Mouse (Mus musculus) heart, postnatal 25 days (tissue): ENCODE results near the gene Wdpcp. TPM values are rescaled to one million over a fixed set of nuclear protein-coding genes. Genes with fewer than 3 reads are reported as not detected.

Source experiments
- DNase-seq: peaks from one replicate; pipeline ENCODE4 v3.0.0; 2022; ENCODE audit warnings: low spot score
- intact Hi-C: fragments of 180-260 bp; cut with DNase I; formaldehyde crosslinking; loops from one replicate; pipeline ENCODE4 v1.15.1; 2025
- total RNA-seq, 2 experiments: library from RNA; stranded (reverse); gene quantifications; 2 replicates each; pipeline ENCODE4 v1.2.3; 2021

Gene Wdpcp
- total RNA-seq, 2 experiments from 2014 or later = 3.7 to 4.0 TPM

DNA sequence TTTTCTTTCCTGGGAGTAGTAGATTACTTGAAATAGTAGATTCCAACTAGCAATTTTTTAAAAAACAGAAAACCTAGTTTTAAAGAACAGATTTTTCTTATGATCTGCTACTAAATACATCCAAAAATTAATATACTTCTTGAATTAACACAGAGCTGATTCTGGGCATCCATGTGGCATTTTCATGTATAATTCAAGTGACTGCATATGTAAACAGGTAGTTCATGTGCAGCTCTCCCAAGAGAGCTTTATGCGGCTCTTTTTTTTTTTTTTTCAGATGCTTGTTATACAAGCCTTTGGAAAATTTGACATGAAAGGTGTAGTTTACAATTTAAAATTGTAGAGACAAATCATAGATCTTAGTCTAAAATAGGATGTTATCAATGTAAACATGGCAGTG, 142.0 kb downstream of the Wdpcp start:
- DNase-seq = no peak
- intact Hi-C loops = no loop called here

GRCm38 (mm10) chr11:21726329-21726728, 154.3 kb downstream of the Wdpcp start:
- intact Hi-C loops = no loop called here
- no peak for DNase-seq

GRCm38 (mm10) chr11:21729056-21729455, 157.0 kb downstream of the Wdpcp start:
- no peak for DNase-seq
- intact Hi-C loops = no loop called here

GRCm38 (mm10) chr11:21729961-21730360, 157.9 kb downstream of the Wdpcp start:
- intact Hi-C loops = no loop called here
- no peak for DNase-seq

DNA sequence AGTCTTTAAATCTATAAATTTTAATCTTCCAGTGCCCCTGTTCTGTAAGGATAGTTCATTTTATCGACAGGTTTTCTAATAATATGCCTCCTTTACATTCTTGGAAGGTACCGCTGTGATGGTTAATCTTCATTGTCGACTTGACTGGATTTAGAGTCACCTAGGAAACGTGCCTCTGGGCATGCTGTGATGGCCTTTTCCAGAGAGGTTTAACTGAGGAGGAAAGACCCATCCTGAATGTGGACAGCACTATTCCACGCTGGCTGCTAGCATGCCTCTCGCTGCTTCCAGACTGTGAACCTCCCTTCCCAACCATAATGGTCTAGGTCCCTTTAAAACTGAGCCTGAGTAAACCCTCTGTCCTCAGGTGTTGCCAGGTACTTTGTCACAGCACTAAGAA, 163.2 kb downstream of the Wdpcp start:
- intact Hi-C loops = no loop called here
- no peak for DNase-seq

GRCm38 (mm10) chr11:21749487-21749886, 177.5 kb downstream of the Wdpcp start:
- DNase-seq = no peak

DNA sequence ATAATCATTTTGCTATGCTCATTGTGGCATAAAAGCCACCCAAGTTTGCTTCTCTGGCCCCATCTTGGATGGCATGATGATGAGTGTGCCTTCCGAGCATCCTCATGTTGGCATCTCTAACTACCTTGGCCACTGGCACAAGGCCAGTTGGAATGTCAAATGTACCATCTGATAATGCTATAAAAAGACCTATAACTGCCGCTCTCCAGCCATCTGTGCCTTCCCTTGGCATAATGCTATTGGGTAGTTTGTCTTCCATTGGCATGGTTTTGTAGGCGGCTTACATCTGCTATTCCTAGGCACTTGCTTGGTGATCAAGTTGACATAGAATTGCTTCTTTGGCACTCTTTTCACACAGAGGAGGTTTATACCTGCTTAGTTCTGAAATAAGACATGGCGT, 191.2 kb downstream of the Wdpcp start:
- intact Hi-C loops = no loop called here
- DNase-seq = no peak

More at GRCm38 (mm10) chr11:21749487-21749886, 177.5 kb downstream of the Wdpcp start:
- intact Hi-C loops = no loop called here

- intact Hi-C loops = no loop called here
- no peak for DNase-seq
Observed at GRCm38 (mm10) chr11:21788831-21789230, 216.8 kb downstream of the Wdpcp start.

DNA sequence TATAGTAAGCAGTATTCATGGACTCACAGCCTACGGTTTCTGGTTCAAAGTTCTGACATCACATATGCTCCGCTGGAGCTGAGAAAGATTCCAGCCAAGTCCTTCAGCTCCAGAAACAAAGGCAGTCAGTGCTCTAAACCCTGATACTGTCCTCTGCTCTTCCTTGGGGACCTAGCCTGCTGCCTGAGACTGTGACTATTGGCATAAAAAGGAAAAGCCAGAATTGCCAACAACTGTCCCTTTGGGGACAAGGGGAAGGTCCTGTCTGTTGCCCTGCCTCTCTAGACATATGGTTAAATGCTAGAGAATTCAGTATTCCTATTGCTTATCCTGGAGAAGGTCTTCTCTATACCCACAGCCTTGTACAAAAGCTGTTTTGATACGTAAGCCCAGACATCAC, 252.9 kb downstream of the Wdpcp start:
- intact Hi-C loops = no loop called here
- DNase-seq = no peak

DNA sequence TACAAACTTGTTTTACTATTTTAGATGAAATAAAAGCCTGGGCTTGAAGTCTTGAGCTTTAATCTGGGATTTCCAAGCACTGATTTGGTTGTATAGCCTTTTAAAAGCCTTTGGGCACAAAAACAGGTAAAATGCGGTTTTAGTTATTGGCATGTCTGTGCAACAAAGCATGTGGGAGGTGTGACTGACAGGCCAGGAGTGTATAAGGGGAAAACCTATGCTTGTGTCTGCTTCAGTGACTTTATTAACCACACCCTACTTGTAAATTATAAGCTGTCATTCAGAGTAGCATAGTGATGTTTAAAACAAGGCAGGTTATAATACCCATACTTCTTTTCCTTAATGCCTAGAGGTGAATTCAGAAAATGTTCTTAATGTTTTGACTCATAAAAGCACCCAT, 254.5 kb downstream of the Wdpcp start:
- intact Hi-C loops = no loop called here
- DNase-seq = no peak

GRCm38 (mm10) chr11:21847040-21847439, 275.0 kb downstream of the Wdpcp start:
- intact Hi-C loops = no loop called here
- no peak for DNase-seq

- no peak for DNase-seq
- intact Hi-C loops = no loop called here
Observed at GRCm38 (mm10) chr11:21864000-21864399, 292.0 kb downstream of the Wdpcp start.

GRCm38 (mm10) chr11:21864516-21864915, 292.5 kb downstream of the Wdpcp start:
- DNase-seq = no peak
- intact Hi-C loops = no loop called here

DNA sequence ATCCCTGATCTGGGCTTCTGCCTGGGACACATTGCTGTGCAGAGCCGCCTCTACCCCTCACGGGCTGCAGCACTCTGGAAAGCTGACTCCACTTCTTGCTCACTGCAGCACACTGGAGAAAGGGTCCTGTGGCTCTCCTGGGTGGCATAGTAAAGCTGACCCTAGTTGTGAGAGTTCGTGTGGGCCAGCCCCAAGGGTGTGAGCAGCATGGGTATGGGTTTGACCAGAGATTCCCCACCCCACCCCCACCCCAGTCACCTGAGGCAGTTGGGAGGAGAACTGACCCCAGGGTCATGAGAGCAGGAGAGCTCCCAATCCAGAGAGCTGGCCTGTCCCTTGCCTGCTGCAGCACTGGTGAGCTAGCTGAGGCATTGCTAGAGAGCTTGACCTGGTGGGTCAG, 296.6 kb downstream of the Wdpcp start:
- intact Hi-C loops = no loop called here
- no peak for DNase-seq

- intact Hi-C loops = no loop called here
- DNase-seq = no peak
Observed at GRCm38 (mm10) chr11:21870863-21871262, 298.8 kb downstream of the Wdpcp start.

DNA sequence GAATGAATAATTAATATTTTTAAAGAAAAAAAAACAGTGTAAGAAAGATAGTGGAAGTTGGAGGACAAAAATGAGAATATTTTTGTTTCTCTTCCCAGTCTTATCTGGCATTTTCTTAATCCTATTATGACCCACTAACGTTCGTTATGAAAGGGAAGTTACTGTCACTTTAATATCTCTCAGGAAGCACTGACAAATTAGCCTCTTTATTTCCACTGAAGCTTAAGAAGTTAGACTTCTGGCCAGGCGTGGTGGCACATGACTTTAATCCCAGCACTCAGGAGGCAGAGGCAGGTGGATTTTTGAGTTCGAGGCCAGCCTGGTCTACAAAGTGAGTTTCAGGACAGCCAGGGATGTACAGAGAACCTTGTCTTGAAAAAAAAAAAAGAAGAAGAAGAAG, 299.7 kb downstream of the Wdpcp start:
- no peak for DNase-seq
- intact Hi-C loops = no loop called here

GRCm38 (mm10) chr11:21875077-21875476, 303.0 kb downstream of the Wdpcp start:
- DNase-seq = no peak
- intact Hi-C loops = no loop called here

DNA sequence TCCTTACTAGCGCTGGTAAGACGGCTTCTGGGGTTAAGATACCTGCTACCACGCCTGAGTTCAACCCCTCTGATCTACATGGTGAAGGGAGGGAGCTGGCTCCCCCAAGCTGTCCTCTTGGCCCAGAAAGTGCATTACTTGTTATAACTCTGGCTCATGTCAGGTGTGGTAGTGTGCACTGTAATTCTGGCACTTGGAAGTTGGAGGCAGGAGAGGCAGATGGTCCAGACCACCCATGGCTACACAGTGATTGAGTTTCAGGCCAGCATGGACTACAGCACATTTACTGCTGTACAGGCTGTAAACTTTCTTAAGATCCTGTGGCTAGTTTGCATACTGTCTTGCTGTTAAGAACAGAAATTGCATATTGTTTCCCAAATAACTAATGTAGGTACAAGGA, 322.7 kb downstream of the Wdpcp start:
- intact Hi-C loops = no loop called here
- no peak for DNase-seq

GRCm38 (mm10) chr11:21922531-21922930, 350.5 kb downstream of the Wdpcp start:
- intact Hi-C loops = no loop called here

More at GRCm38 (mm10) chr11:21922531-21922930, 350.5 kb downstream of the Wdpcp start:
- DNase-seq = no peak
